In genomic region chr13:46587717-46588289, GRCm38 (mm10) we compare ENCODE assay signal across 22 mouse cellular contexts.
DNase-seq lines count a peak whose midpoint lies in the region; ATAC-seq and TF ChIP-seq lines count a peak whose summit lies in the region.
"Had no signal": no experiment of that assay in that cellular context is flagged by ENCODE, and none has a peak within 500 bp of the region (broad histone marks: within the 10 kb centered on the region; RNA-seq: fewer than 3 reads in every experiment).

No protein-coding gene starts in this region.

- H3K9ac ChIP-seq in forebrain, embryonic 16.5 days (replicated peaks; ENCODE audit: low read depth, low read length), result no peak overlapping the region
- no peak overlapping the region for H3K9ac ChIP-seq in forebrain, embryonic 13.5 days
- H3K9ac ChIP-seq in embryonic facial prominence, embryonic 13.5 days, result no peak overlapping the region
- H3K9ac ChIP-seq: heart, embryonic 15.5 days; hindbrain, embryonic 15.5 days had no signal

- TF ChIP-seq POLR2A in brain, embryonic 14.5 days (IDR thresholded peaks at IDR 0.05; ENCODE audit: borderline replicate concordance, extremely low read depth, insufficient read depth, insufficient read length, poor library complexity, severe bottlenecking), result no peak

- H3K27ac ChIP-seq in forebrain, embryonic 16.5 days (ENCODE audit: low read length), result 0 out of 2 replicates have a peak overlapping the region, but pooled peaks have one; percentile 20
- no peak overlapping the region for H3K27ac ChIP-seq in forebrain, embryonic 13.5 days
- peak overlapping the region; percentile 57; the same call in 1 of the 2 replicates for H3K27ac ChIP-seq in layer of hippocampus, adult 2 months
- H3K27ac ChIP-seq in embryonic facial prominence, embryonic 13.5 days, result no peak overlapping the region
- H3K27ac ChIP-seq: heart, adult 2 months; heart, embryonic 15.5 days; hindbrain, embryonic 10.5 days; hindbrain, embryonic 15.5 days had no signal

- no peaks in the 10 kb centered on the region for H3K36me3 ChIP-seq in forebrain, embryonic 16.5 days (ENCODE audit: control insufficient read depth, insufficient read depth)
- H3K36me3 ChIP-seq in forebrain, embryonic 13.5 days (ENCODE audit: poor library complexity, severe bottlenecking), result no peaks in the 10 kb centered on the region
- H3K36me3 ChIP-seq in embryonic facial prominence, embryonic 13.5 days, result no peaks in the 10 kb centered on the region
- H3K36me3 ChIP-seq: G1E; heart, embryonic 15.5 days; hindbrain, embryonic 10.5 days; hindbrain, embryonic 15.5 days had no signal

- no peak for TF ChIP-seq CTCF in layer of hippocampus, adult 2 months (conservative IDR thresholded peaks at IDR 0.05)
- TF ChIP-seq CTCF in brain, embryonic 14.5 days (IDR thresholded peaks at IDR 0.05; ENCODE audit: borderline replicate concordance, extremely low read depth, insufficient read depth, insufficient read length), result no peak

- no peak for ATAC-seq in forebrain, embryonic 16.5 days
- ATAC-seq in forebrain, embryonic 13.5 days, result no peak
- no peak for ATAC-seq in embryonic facial prominence, embryonic 13.5 days (ENCODE audit: insufficient number of reproducible peaks, insufficient read depth, low FRiP score, low TSS enrichment, low read depth)
- ATAC-seq: intestine, embryonic 16.5 days had no signal

- no peak overlapping the region for H3K4me2 ChIP-seq in forebrain, embryonic 16.5 days (ENCODE audit: low read length)
- no peak overlapping the region for H3K4me2 ChIP-seq in forebrain, embryonic 13.5 days
- peak overlapping the region; percentile 28 for H3K4me2 ChIP-seq in embryonic facial prominence, embryonic 13.5 days
- H3K4me2 ChIP-seq: heart, embryonic 11.5 days; heart, embryonic 15.5 days; hindbrain, embryonic 15.5 days had no signal

- no peaks in the 10 kb centered on the region for H3K27me3 ChIP-seq in forebrain, embryonic 16.5 days (replicated peaks; ENCODE audit: control insufficient read depth, insufficient read depth, low read length)
- no peaks in the 10 kb centered on the region for H3K27me3 ChIP-seq in forebrain, embryonic 13.5 days
- no peaks in the 10 kb centered on the region for H3K27me3 ChIP-seq in embryonic facial prominence, embryonic 13.5 days
- H3K27me3 ChIP-seq: heart, embryonic 15.5 days; hindbrain, embryonic 15.5 days had no signal

- 59% methylated on average over 17 of the region's 17 CpGs for WGBS in forebrain, embryonic 16.5 days
- WGBS in forebrain, embryonic 13.5 days, result 79% methylated on average over 17 of the region's 17 CpGs
- WGBS in embryonic facial prominence, embryonic 13.5 days, result 40% methylated on average over 17 of the region's 17 CpGs

- H3K9me3 ChIP-seq in forebrain, embryonic 16.5 days (ENCODE audit: control insufficient read depth, low read length), result no peaks in the 10 kb centered on the region
- H3K9me3 ChIP-seq in forebrain, embryonic 13.5 days (replicated peaks), result no peaks in the 10 kb centered on the region
- H3K9me3 ChIP-seq in embryonic facial prominence, embryonic 13.5 days, result no peaks in the 10 kb centered on the region
- H3K9me3 ChIP-seq: G1E; heart, embryonic 15.5 days; hindbrain, embryonic 10.5 days; hindbrain, embryonic 15.5 days had no signal

- H3K4me3 ChIP-seq in forebrain, embryonic 16.5 days (replicated peaks; ENCODE audit: low read length), result no peak overlapping the region
- no peak overlapping the region for H3K4me3 ChIP-seq in forebrain, embryonic 13.5 days
- H3K4me3 ChIP-seq in layer of hippocampus, adult 2 months, result no peak overlapping the region
- no peak overlapping the region for H3K4me3 ChIP-seq in embryonic facial prominence, embryonic 13.5 days
- H3K4me3 ChIP-seq: erythroblast, embryonic 14.5 days; heart, adult 2 months; heart, embryonic 15.5 days; hindbrain, embryonic 10.5 days; hindbrain, embryonic 15.5 days had no signal

- no peak for DNase-seq in layer of hippocampus, adult 2 months (ENCODE audit: low spot score in 2 of 2)
- DNase-seq in layer of hippocampus, adult 11-12 months (ENCODE audit: low spot score), result no peak
- DNase-seq in brain, embryonic 14.5 days (ENCODE audit: low read depth), result peak; percentile 37
- no peak for DNase-seq in ovary, postnatal 36 days (ENCODE audit: low spot score)
- DNase-seq in adrenal gland, adult 8-10 months, result no peak
- DNase-seq: adrenal gland, postnatal 10 days; cerebellum, adult 18-20 months; cerebellum, adult 9-11 months; cerebellum, postnatal 36 days; heart, adult 2 months; heart, postnatal 14 days; kidney, adult 2 months had no signal

- H3K4me1 ChIP-seq in forebrain, embryonic 16.5 days (replicated peaks; ENCODE audit: control insufficient read depth, insufficient read depth, low read length), result peaks cover 6% of the 10 kb centered on the region
- peaks cover 4% of the 10 kb centered on the region; the same call in 1 of the 2 replicates for H3K4me1 ChIP-seq in forebrain, embryonic 13.5 days
- peaks cover 9% of the 10 kb centered on the region; the same call in 1 of the 2 replicates for H3K4me1 ChIP-seq in embryonic facial prominence, embryonic 13.5 days
- H3K4me1 ChIP-seq: heart, embryonic 15.5 days; hindbrain, embryonic 10.5 days; hindbrain, embryonic 15.5 days had no signal

Comparison
In these comparisons a context has a peak if more than half of its experiments do, and no peak if none do; other contexts are left out.
1. H3K27ac ChIP-seq: peak in forebrain, embryonic 16.5 days (single experiment) and layer of hippocampus, adult 2 months (single experiment); none in forebrain, embryonic 13.5 days (single experiment) and embryonic facial prominence, embryonic 13.5 days (single experiment).